8 mouse cellular contexts compared by ENCODE assay signal in genomic region chr13:107969961-107970391, GRCm38 (mm10).
DNase-seq lines count a peak whose midpoint lies in the region; ATAC-seq lines count a peak whose summit lies in the region.

No protein-coding gene starts in this region.

- no peak overlapping the region for H3K9ac ChIP-seq in hindbrain, embryonic 11.5 days (ENCODE audit: low read depth, low read length)
- H3K9ac ChIP-seq in embryonic facial prominence, embryonic 15.5 days: no peak overlapping the region
- no peak overlapping the region for H3K9ac ChIP-seq in midbrain, embryonic 15.5 days

- 22% methylated on average over 7 of the region's 7 CpGs for WGBS in hindbrain, embryonic 11.5 days
- 20% methylated on average over 7 of the region's 7 CpGs for WGBS in hindbrain, embryonic 10.5 days
- 10% methylated on average over 7 of the region's 7 CpGs for WGBS in embryonic facial prominence, embryonic 15.5 days
- 9% methylated on average over 7 of the region's 7 CpGs for WGBS in midbrain, embryonic 15.5 days

- H3K27ac ChIP-seq in hindbrain, embryonic 11.5 days (ENCODE audit: low read depth, low read length): no peak overlapping the region
- no peak overlapping the region for H3K27ac ChIP-seq in hindbrain, embryonic 10.5 days
- H3K27ac ChIP-seq in embryonic facial prominence, embryonic 15.5 days (replicated peaks): no peak overlapping the region
- peak overlapping the region; percentile 27; the same call in 1 of the 2 replicates for H3K27ac ChIP-seq in midbrain, embryonic 15.5 days

- no peak overlapping the region for H3K4me3 ChIP-seq in hindbrain, embryonic 11.5 days (ENCODE audit: low read depth, low read length)
- no peak overlapping the region for H3K4me3 ChIP-seq in hindbrain, embryonic 10.5 days
- no peak overlapping the region for H3K4me3 ChIP-seq in embryonic facial prominence, embryonic 15.5 days (replicated peaks)
- no peak overlapping the region for H3K4me3 ChIP-seq in midbrain, embryonic 15.5 days

- no peaks in the 10 kb centered on the region for H3K36me3 ChIP-seq in hindbrain, embryonic 11.5 days (ENCODE audit: control insufficient read depth, insufficient read depth, low read length)
- H3K36me3 ChIP-seq in hindbrain, embryonic 10.5 days: no peaks in the 10 kb centered on the region
- H3K36me3 ChIP-seq in embryonic facial prominence, embryonic 15.5 days: no peaks in the 10 kb centered on the region
- H3K36me3 ChIP-seq in midbrain, embryonic 15.5 days (replicated peaks): no peaks in the 10 kb centered on the region

- ATAC-seq in hindbrain, embryonic 11.5 days (ENCODE audit: low FRiP score): 0 out of 2 replicates have a peak, but pooled peaks have one; percentile 27
- ATAC-seq in embryonic facial prominence, embryonic 15.5 days (ENCODE audit: insufficient number of reproducible peaks, low FRiP score, low TSS enrichment, low read depth): peak; percentile 29; the same call in 1 of the 2 replicates
- ATAC-seq in midbrain, embryonic 15.5 days (replicated peaks): peak; percentile 77
- no peak for ATAC-seq in activated CD4-positive, CD25-positive, alpha-beta regulatory T cell, adult 4 months

- no peak overlapping the region for H3K4me2 ChIP-seq in hindbrain, embryonic 11.5 days (replicated peaks; ENCODE audit: low read depth, low read length)
- 0 out of 2 replicates have a peak overlapping the region, but pooled peaks have one; percentile 12 for H3K4me2 ChIP-seq in embryonic facial prominence, embryonic 15.5 days (replicated peaks)
- peak overlapping the region; percentile 25 for H3K4me2 ChIP-seq in midbrain, embryonic 15.5 days

- H3K27me3 ChIP-seq in hindbrain, embryonic 11.5 days (ENCODE audit: control insufficient read depth, insufficient read depth, low read length): no peaks in the 10 kb centered on the region
- H3K27me3 ChIP-seq in hindbrain, embryonic 10.5 days (ENCODE audit: insufficient read depth, poor library complexity, severe bottlenecking): no peaks in the 10 kb centered on the region
- H3K27me3 ChIP-seq in embryonic facial prominence, embryonic 15.5 days: no peaks in the 10 kb centered on the region
- no peaks in the 10 kb centered on the region for H3K27me3 ChIP-seq in midbrain, embryonic 15.5 days (replicated peaks)

- 0 out of 2 replicates have a peak, but pooled peaks cover 4% of the 10 kb centered on the region for H3K4me1 ChIP-seq in hindbrain, embryonic 11.5 days (replicated peaks; ENCODE audit: control insufficient read depth, insufficient read depth, low read length)
- H3K4me1 ChIP-seq in hindbrain, embryonic 10.5 days (replicated peaks): peaks cover 12% of the 10 kb centered on the region
- peaks cover 14% of the 10 kb centered on the region for H3K4me1 ChIP-seq in embryonic facial prominence, embryonic 15.5 days
- peaks cover 14% of the 10 kb centered on the region for H3K4me1 ChIP-seq in midbrain, embryonic 15.5 days

- no peak for DNase-seq in hindbrain, embryonic 11.5 days (ENCODE audit: low spot score)
- DNase-seq in hindbrain, embryonic 10.5 days (ENCODE audit: low spot score): no peak
- peak; percentile 74 to 85 for DNase-seq in layer of hippocampus, adult 18-20 months (ENCODE audit: low spot score in 2 of 2)
- no peak for DNase-seq in testis, postnatal 10 days (ENCODE audit: low spot score)
- no peak for DNase-seq in B cell, adult 2 months

- H3K9me3 ChIP-seq in hindbrain, embryonic 11.5 days (ENCODE audit: control insufficient read depth, low read length): no peaks in the 10 kb centered on the region
- no peaks in the 10 kb centered on the region for H3K9me3 ChIP-seq in hindbrain, embryonic 10.5 days
- H3K9me3 ChIP-seq in embryonic facial prominence, embryonic 15.5 days (replicated peaks): no peaks in the 10 kb centered on the region
- no peaks in the 10 kb centered on the region for H3K9me3 ChIP-seq in midbrain, embryonic 15.5 days

Comparison
In these comparisons a context has a peak if more than half of its experiments do, and no peak if none do; other contexts are left out.
1. DNase-seq: peak in layer of hippocampus, adult 18-20 months (2 of 2); none in hindbrain, embryonic 11.5 days (single experiment), hindbrain, embryonic 10.5 days (single experiment), testis, postnatal 10 days (single experiment) and B cell, adult 2 months (0 of 2).